Mouse (Mus musculus) intestine, postnatal 0 days (tissue): ENCODE results near the gene Cfap57. TPM values are rescaled to one million over a fixed set of nuclear protein-coding genes. Genes with fewer than 3 reads are reported as not detected.

Experiments used
- ATAC-seq: fragments of 200-750 bp; cut with Nextera tagmentation; 2 replicates; pipeline ENCODE4 v1.8.0; 2017; ENCODE audit warnings: mild to moderate bottlenecking, moderate TSS enrichment, moderate library complexity
- H3K27ac ChIP-seq: fragments of 300-500 bp; sonication (generic); 2 replicates; pipeline ENCODE4 v1.5.1; 2014; ENCODE audit warnings: mild to moderate bottlenecking, low read depth, low read length, moderate library complexity
- H3K27me3 ChIP-seq: fragments of 300-500 bp; sonication (generic); replicated peaks from 2 replicates; pipeline ENCODE4 v1.6.1; 2014; ENCODE audit warnings: low read length, mixed read lengths; ENCODE audit not compliant: control insufficient read depth, insufficient read depth
- H3K36me3 ChIP-seq: fragments of 300-500 bp; sonication (generic); 2 replicates; pipeline ENCODE4 v1.6.1; 2014; ENCODE audit warnings: mild to moderate bottlenecking, moderate library complexity; ENCODE audit not compliant: control insufficient read depth, insufficient read depth
- H3K4me1 ChIP-seq: fragments of 300-500 bp; sonication (generic); replicated peaks from 2 replicates; pipeline ENCODE4 v1.6.1; 2014; ENCODE audit warnings: antibody characterized with exemption, low read length, mixed read lengths; ENCODE audit not compliant: control insufficient read depth, insufficient read depth
- H3K4me2 ChIP-seq: fragments of 300-500 bp; sonication (generic); replicated peaks from 2 replicates; pipeline ENCODE4 v1.6.1; 2014; ENCODE audit warnings: low read depth, mild to moderate bottlenecking, moderate library complexity
- H3K4me3 ChIP-seq: fragments of 300-500 bp; sonication (generic); 2 replicates; pipeline ENCODE4 v1.5.1; 2014; ENCODE audit warnings: low read depth, low read length
- H3K9ac ChIP-seq: fragments of 300-500 bp; sonication (generic); 2 replicates; pipeline ENCODE4 v1.6.1; 2014; ENCODE audit warnings: mild to moderate bottlenecking, low read depth, low read length
- H3K9me3 ChIP-seq: fragments of 300-500 bp; sonication (generic); 2 replicates; pipeline ENCODE4 v1.6.1; 2016; ENCODE audit warnings: mixed run types; ENCODE audit not compliant: control insufficient read depth
- CTCF ChIP-seq: sonication (generic); IDR thresholded peaks from 2 replicates; pipeline ENCODE4 v1.5.1; 2016; ENCODE audit warnings: low read depth, mild to moderate bottlenecking, control low read depth, antibody characterized with exemption, moderate library complexity
- WGBS: fragments of 180-500 bp; shearing (Covaris S2); extraction: QIAGEN DNeasy Blood & Tissue Kit; methylation state at CpG from one replicate; pipeline ENCODE4 v1.1.7; 2014; 5-methylcytosine and 5-hydroxymethylcytosine counted together
- polyA plus RNA-seq: library from polyadenylated mRNA; unstranded; fragments of >200 nt; fragmentation: Nextera tagmentation; extraction: Ambion mirVana; gene quantifications from 2 replicates; pipeline ENCODE4 v1.2.1, GENCODE M21; 2015

Cfap57 gene
- 0.29 and 0.42 TPM in 2 replicates for polyA plus RNA-seq

- no peak for TF ChIP-seq CTCF
- Histone ChIP-seq H3K27me3 (no peaks in the 10 kb centered on the region), H3K4me1 (no peaks in the 10 kb centered on the region), H3K27ac (no peak within 1 kb of the TSS), H3K9ac (peak within 1 kb of the TSS; percentile 72), H3K4me3 (peak within 1 kb of the TSS; percentile 76), H3K36me3 (peaks cover 27% of the 10 kb centered on the region), H3K4me2 (peak within 1 kb of the TSS; percentile 97), H3K9me3 (no peaks in the 10 kb centered on the region)
- ATAC-seq = peak; percentile 89
- under 1% methylated on average over 38 of the region's 41 CpGs for WGBS
Observed at GRCm38 (mm10) chr4:118620279-118620966, at the start of gene Cfap57, which contains the start of gene Ebna1bp2. Gene Cfap57 (minus strand): TSS chr4:118620777. Gene Ebna1bp2 (plus strand): TSS chr4:118620799.

DNA sequence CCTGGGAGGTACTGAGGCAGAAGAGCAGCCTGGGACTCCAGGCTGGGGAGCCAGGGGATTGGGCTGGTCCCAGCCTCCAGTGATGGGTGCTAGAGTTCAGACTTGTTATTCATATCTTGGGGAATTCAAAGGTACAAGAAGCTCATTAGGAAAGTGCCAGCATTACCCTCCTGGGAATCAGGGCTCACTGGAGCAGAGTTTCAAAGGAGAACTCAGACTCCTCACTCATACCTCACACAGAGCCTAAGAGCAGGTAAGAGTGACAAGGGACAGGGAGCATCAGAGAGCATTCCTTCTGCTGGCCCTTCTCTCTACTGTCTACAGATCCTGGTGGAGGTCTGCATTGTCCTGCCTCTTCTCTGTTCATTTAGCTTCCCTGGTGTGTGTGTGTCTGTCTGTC lies 38.1 kb upstream of the Cfap57 start, which contains the start of gene Olfr62:
Olfr62 (plus strand) TSS at position 301 of the 400 bp plus-strand sequence.
- Histone ChIP-seq H3K4me1 (no peaks in the 10 kb centered on the region), H3K36me3 (no peaks in the 10 kb centered on the region), H3K27me3 (no peaks in the 10 kb centered on the region), H3K4me3 (no peak within 1 kb of the TSS), H3K9me3 (no peaks in the 10 kb centered on the region), H3K9ac (no peak within 1 kb of the TSS), H3K4me2 (no peak within 1 kb of the TSS), H3K27ac (no peak within 1 kb of the TSS)
- no peak for ATAC-seq
- no peak for TF ChIP-seq CTCF

GRCm38 (mm10) chr4:118645234-118645633 lies 24.7 kb upstream of the Cfap57 start:
- Histone ChIP-seq H3K9ac (no peak overlapping the region), H3K4me3 (no peak overlapping the region), H3K4me1 (no peaks in the 10 kb centered on the region), H3K27ac (no peak overlapping the region), H3K36me3 (no peaks in the 10 kb centered on the region), H3K27me3 (no peaks in the 10 kb centered on the region), H3K4me2 (no peak overlapping the region), H3K9me3 (no peaks in the 10 kb centered on the region)
- ATAC-seq = no peak
- 8% methylated on average over 2 of the region's 2 CpGs for WGBS
- TF ChIP-seq CTCF = peak; percentile 86

DNA sequence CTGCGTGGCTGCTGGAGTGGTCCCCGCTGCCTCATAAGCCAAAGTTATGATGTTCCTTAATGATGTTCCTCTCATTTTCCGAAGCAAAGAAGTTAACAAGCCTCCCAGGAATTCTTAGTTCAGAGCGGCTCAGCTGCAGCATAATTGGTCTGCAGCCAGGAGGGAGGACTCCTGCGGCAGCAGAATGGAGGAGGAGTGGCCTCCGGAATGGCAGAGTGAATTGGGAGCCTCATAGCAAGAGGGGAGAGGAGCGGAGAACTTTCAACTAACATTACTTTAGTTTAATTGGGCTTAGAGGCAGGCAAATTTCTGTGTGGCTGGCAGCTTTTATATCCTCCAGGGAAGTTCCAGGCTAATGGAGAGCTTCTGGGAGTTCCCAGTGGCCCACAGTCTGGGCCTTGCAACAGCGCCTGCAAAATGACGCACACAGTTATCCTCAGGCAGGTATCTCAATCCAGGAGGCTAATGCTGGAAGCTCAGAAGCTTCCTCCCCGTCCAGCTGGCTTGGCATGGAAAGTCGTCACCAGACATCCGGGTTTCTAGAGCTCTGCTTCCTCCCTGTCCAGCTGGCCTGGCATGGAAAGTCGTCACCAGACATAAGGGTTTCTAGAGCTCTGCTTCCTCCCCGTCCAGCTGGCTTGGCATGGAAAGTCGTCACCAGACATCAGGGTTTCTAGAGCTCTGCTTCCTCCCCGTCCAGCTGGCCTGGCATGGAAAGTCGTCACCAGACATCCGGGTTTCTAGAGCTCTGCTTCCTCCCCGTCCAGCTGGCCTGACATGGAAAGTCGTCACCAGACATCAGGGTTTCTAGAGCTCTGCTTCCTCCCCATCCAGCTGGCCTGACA lies 22.0 kb upstream of the Cfap57 start:
- no peak for ATAC-seq
- no peak for TF ChIP-seq CTCF
- H3K9ac ChIP-seq = no peak overlapping the region
- no peak overlapping the region for H3K4me2 ChIP-seq
- H3K27me3 ChIP-seq = no peaks in the 10 kb centered on the region
- no peaks in the 10 kb centered on the region for H3K36me3 ChIP-seq
- H3K4me1 ChIP-seq = no peaks in the 10 kb centered on the region
- H3K27ac ChIP-seq = no peak overlapping the region
- no peaks in the 10 kb centered on the region for H3K9me3 ChIP-seq
- 40% methylated on average over 20 of the region's 20 CpGs for WGBS
- no peak overlapping the region for H3K4me3 ChIP-seq

DNA sequence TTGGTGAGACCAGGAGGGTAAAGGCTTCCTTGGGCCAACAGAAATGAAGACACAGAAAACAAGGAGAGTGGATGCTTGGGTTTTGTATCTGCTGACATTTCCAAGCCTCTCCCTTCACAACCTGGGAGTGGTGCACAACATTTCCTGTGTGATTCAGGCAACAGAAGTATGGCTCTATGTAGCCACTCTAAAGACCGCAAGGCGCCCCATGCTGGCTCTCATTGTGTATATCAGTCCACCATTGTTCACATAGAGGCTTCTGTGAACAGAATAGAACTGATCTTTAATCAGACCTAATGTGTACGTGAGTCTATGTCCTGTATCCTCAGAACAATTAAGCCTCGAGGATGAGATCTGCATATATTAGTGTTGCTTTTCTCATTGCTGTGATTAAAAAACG lies 9.7 kb upstream of the Cfap57 start:
- no peaks in the 10 kb centered on the region for H3K9me3 ChIP-seq
- TF ChIP-seq CTCF = no peak
- no peak overlapping the region for H3K4me3 ChIP-seq
- H3K27ac ChIP-seq = no peak overlapping the region
- 94% methylated on average over 5 of the region's 5 CpGs for WGBS
- ATAC-seq = no peak
- H3K27me3 ChIP-seq = no peaks in the 10 kb centered on the region
- H3K9ac ChIP-seq = no peak overlapping the region
- peaks cover 30% of the 10 kb centered on the region for H3K36me3 ChIP-seq
- H3K4me1 ChIP-seq = no peaks in the 10 kb centered on the region
- no peak overlapping the region for H3K4me2 ChIP-seq

DNA sequence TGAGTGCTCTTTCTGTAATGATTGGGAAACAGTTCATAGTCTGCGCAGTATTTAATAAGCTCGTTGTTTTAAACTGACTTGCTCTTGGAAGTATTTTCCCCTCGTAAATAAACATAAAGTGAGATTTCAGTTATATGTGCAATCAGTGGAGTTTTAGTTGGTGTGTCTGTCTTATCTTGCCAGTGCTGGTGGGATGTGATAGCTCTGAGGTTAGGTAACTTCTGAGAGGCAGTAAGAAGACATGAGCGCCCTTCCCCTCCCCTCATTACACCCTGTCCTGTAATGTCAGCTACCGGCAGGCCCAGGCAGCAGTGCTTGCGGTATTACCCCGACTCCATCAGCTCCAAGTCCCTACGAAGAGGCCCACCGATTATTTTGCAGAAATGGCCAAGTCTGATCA lies 1.2 kb upstream of the Cfap57 start:
- H3K9me3 ChIP-seq = no peaks in the 10 kb centered on the region

More for the DNA sequence above, 1.2 kb upstream of the Cfap57 start:
- H3K27ac ChIP-seq = no peak overlapping the region
- no peak for ATAC-seq
- H3K9ac ChIP-seq = no peak overlapping the region
- H3K4me1 ChIP-seq = no peaks in the 10 kb centered on the region
- TF ChIP-seq CTCF = no peak
- H3K27me3 ChIP-seq = no peaks in the 10 kb centered on the region
- H3K4me2 ChIP-seq = peak overlapping the region; percentile 97
- H3K4me3 ChIP-seq = peak overlapping the region; percentile 76
- peaks cover 39% of the 10 kb centered on the region for H3K36me3 ChIP-seq
- 76% methylated on average over 9 of the region's 9 CpGs for WGBS
